Mouse (Mus musculus) MN1 (cell line): ENCODE results near the gene Slc16a7.

Source experiments
- DNase-seq: peaks from one replicate; pipeline ENCODE4 v3.0.0-alpha.2; 2016; ENCODE audit warnings: low spot score

Gene Slc16a7

GRCm38 (mm10) chr10:125184146-125184545, 205.1 kb downstream of the Slc16a7 start:
- no peak for DNase-seq

GRCm38 (mm10) chr10:125182545-125182944, 206.7 kb downstream of the Slc16a7 start:
- no peak for DNase-seq

- DNase-seq = no peak
Measured at GRCm38 (mm10) chr10:125177782-125178181, 211.5 kb downstream of the Slc16a7 start.

DNA sequence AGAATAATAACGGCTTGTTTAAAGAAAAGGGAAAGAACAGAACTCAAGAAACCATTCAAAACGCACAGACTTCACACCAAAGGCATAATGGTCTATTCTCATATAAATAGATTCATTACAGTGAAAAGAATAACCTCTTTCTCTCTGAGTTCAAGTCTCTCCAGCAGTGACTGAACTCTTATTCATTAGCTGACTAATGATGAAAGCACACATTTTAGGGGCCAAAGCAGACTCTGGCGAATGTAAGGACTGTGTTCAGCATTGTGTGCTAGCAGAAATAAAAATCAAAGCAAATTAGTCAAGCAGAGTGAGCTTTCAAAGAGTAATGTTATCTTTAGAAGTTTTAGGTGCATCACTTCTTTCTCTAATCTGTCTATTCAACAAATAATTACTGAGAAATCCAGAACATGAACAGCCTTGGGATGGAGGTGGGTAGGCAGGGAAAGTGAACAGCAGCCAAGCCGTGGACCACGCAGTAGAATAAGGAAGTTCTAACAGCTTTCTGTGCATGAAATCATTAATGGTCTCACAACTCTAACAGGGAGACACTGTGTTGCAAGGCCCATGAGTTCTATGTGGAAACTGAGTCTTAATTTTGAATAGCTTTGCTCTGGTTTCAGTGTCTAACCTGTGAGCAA, 214.1 kb downstream of the Slc16a7 start:
- no peak for DNase-seq

DNA sequence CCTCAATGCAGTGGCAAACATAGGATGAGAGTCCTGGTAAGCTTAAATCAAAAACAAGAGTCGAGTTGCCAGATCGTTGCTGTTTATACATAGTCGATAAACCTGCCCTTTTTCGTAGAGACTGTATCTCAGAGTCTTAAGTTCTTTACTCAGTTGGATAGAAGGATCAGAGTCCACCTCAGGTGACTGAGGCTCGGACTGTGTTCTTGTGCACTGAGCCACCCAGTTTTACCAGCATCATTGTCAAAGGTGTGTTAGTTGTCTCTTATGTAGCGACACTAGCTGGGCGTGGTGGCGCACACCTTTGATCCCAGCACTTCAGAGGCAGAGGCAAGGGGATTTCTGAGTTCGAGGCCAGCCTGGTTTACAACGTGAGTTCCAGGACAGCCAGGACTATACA, 217.6 kb downstream of the Slc16a7 start:
- DNase-seq = no peak

- DNase-seq = no peak
Measured at GRCm38 (mm10) chr10:125171154-125171553, 218.1 kb downstream of the Slc16a7 start.
